Mouse (Mus musculus): Measurements from ENCODE around the gene Zfp354c.
A peak's percentile ranks its signal among the peaks of the same experiment; 100 is the strongest.

Gene Zfp354c

GRCm38 (mm10) chr11:50827010-50827953 lies at the start of gene Zfp354c:
Gene Zfp354c (minus strand): TSS chr11:50827724.
- DNase-seq (ENCODE audit: low spot score) = peak; percentile 81

- DNase-seq (ENCODE audit: low spot score) = peak; percentile 39
Observed at GRCm38 (mm10) chr11:50850989-50851601, 23.6 kb upstream of the Zfp354c start.

- DNase-seq (ENCODE audit: low spot score) = peak; percentile 37
Observed at GRCm38 (mm10) chr11:50850177-50850735, 22.7 kb upstream of the Zfp354c start, which contains the start of gene Grm6. Gene Grm6 (plus strand): TSS chr11:50850685.

- DNase-seq (ENCODE audit: low spot score) = no peak
Observed at GRCm38 (mm10) chr11:50849310-50849709, 21.8 kb upstream of the Zfp354c start.

- no peak for DNase-seq (ENCODE audit: low spot score)
Observed at GRCm38 (mm10) chr11:50848520-50849137, 21.1 kb upstream of the Zfp354c start.

GRCm38 (mm10) chr11:50847047-50847446 lies 19.5 kb upstream of the Zfp354c start:
- DNase-seq (ENCODE audit: low spot score) = peak; percentile 34

- no peak for DNase-seq (ENCODE audit: low spot score)
Observed at GRCm38 (mm10) chr11:50845951-50846350, 18.4 kb upstream of the Zfp354c start.

- DNase-seq (ENCODE audit: low spot score) = peak; percentile 85
Observed at GRCm38 (mm10) chr11:50841023-50841735, 13.7 kb upstream of the Zfp354c start, which contains the start of gene Zfp879. Gene Zfp879 (minus strand): TSS chr11:50841552.

- peak; percentile 85 for DNase-seq (ENCODE audit: low spot score)
Observed at GRCm38 (mm10) chr11:50835727-50836126, 8.2 kb upstream of the Zfp354c start.

- no peak for DNase-seq (ENCODE audit: low spot score)
Observed at GRCm38 (mm10) chr11:50826214-50826613, 1.3 kb downstream of the Zfp354c start.

- no peak for DNase-seq (ENCODE audit: low spot score)
Observed at GRCm38 (mm10) chr11:50814233-50814632, 13.3 kb downstream of the Zfp354c start.

- peak; percentile 13 for DNase-seq (ENCODE audit: low spot score)
Observed at GRCm38 (mm10) chr11:50798836-50799235, 28.7 kb downstream of the Zfp354c start.

- DNase-seq (ENCODE audit: low spot score) = no peak
Observed at GRCm38 (mm10) chr11:50797674-50798073, 29.9 kb downstream of the Zfp354c start.

- DNase-seq (ENCODE audit: low spot score) = no peak
Observed at GRCm38 (mm10) chr11:50771006-50771405, 56.5 kb downstream of the Zfp354c start.

GRCm38 (mm10) chr11:50768995-50769749 lies 58.4 kb downstream of the Zfp354c start:
- peak; percentile 51 for DNase-seq (ENCODE audit: low spot score)

GRCm38 (mm10) chr11:50767039-50767438 lies 60.5 kb downstream of the Zfp354c start:
- peak; percentile 12 for DNase-seq (ENCODE audit: low spot score)

- no peak for DNase-seq (ENCODE audit: low spot score)
Observed at GRCm38 (mm10) chr11:50766461-50766860, 61.1 kb downstream of the Zfp354c start.

Data from T-cell, adult 2 months (primary cell).